Mouse (Mus musculus) layer of hippocampus, adult 2 months (tissue): ENCODE results near the gene Cep290. TPM values are rescaled to one million over a fixed set of nuclear protein-coding genes. Genes with fewer than 3 reads are reported as not detected.

Source experiments
- DNase-seq, 2 experiments: peaks; one replicate each; pipeline ENCODE4 v3.0.0; 2022; ENCODE audit warnings: low spot score in 2 of 2
- H3K27ac ChIP-seq: fragments of 200-600 bp; 2 replicates; pipeline ENCODE4 v1.8.1; 2022
- H3K4me3 ChIP-seq: fragments of 200-600 bp; 2 replicates; pipeline ENCODE4 v1.8.1; 2022; ENCODE audit warnings: mild to moderate bottlenecking
- CTCF ChIP-seq: fragments of 200-600 bp; conservative IDR thresholded peaks from 2 replicates; pipeline ENCODE4 v1.8.1; 2022; ENCODE audit warnings: antibody characterized with exemption, mild to moderate bottlenecking, moderate library complexity
- long read RNA-seq, 2 experiments: library from polyadenylated mRNA; stranded (forward); transcript quantifications; one replicate each; pipeline ENCODE4 v2.0.0; 2021; ENCODE audit warnings: borderline mapping rate in 2 of 2
- total RNA-seq, 2 experiments: library from RNA; stranded (reverse); gene quantifications; 2 replicates each; pipeline ENCODE4 v1.2.3; 2021

The Cep290 gene
- total RNA-seq = 10 to 100 TPM; 13.4 to 14.9 TPM
- long read RNA-seq, experiment 1, partial matches to known transcripts = 0 of 3 reads
- long read RNA-seq, experiment 1, other reads (novel, unspliced or antisense) = 3 of 3 reads
- long read RNA-seq, experiment 2, partial matches to known transcripts = 1 of 1 reads
- long read RNA-seq, experiment 2, other reads (novel, unspliced or antisense) = 0 of 1 reads

DNA sequence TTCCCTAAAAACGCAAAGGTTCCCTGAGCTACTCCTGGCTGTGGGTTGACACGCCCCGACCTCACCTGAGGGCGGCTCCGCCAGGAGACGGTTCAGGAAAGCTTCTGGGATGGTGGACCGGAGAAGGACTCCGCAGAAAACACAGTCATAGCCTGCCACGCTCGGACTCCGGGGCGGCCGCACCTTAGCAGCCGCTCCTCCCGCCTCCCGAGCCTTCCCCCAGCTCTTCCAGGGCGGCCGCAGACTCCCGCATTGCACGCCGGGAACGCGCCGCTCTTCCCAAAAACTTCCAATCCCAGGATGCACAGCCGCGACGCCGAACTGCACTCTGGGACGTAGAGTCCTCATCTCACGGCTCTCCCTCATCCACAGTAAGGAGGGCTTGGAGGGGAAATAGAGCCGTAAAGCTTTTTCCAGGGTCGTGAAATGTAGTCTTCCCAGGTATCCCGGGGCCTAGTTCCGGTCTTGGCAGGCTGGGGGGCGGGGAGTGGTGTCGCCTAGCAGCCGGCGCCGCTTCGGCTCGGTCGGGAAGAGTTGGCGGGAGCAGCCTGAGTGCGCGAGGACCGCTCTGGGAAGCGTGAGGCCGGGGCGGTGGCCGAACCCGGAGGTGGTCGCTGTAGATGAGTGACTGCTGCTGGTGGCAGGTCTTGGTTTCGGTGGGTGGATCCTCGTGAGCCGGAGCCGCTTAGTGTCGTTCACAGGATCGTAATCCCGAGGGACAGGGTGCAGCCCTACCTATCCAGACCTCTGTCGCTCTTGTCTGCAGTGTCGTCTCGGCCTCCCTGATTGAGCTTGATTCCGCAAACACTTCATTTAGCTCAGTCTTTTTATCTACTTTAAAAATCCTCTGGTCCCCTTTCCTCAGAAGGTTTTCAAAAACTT lies at the start of gene Cep290, which contains the start of gene Tmtc3:
Gene Cep290, plus strand, starts transcription at position 462 of the 882 bp plus-strand sequence.
Gene Tmtc3, minus strand, starts transcription at position 254 of the 882 bp plus-strand sequence.
- peak within 1 kb of the TSS; percentile 91 for H3K4me3 ChIP-seq
- H3K27ac ChIP-seq = peak within 1 kb of the TSS; percentile 84
- no peak for TF ChIP-seq CTCF
- DNase-seq = peak; percentile 95 to 98

DNA sequence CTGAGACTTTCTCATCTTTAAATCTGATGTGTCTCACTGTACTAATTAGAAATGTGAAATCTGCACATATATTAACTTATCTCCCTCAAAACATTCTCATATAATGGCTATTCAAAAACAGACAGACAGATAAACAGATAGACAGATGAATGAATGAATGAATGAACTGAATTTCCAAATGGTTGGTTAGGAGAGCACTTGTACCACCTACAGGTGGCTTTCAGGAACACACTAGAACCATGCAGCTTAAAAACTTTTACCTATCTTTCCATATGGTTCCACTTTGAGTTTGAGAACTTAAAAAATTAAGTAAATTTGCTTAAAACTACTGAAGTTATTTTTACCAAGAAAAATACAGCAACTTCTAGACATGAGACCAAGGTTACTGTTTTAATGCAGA lies 38.0 kb upstream of the Cep290 start:
- TF ChIP-seq CTCF = peak; percentile 72
- H3K27ac ChIP-seq = no peak overlapping the region
- H3K4me3 ChIP-seq = no peak overlapping the region
- DNase-seq = no peak

DNA sequence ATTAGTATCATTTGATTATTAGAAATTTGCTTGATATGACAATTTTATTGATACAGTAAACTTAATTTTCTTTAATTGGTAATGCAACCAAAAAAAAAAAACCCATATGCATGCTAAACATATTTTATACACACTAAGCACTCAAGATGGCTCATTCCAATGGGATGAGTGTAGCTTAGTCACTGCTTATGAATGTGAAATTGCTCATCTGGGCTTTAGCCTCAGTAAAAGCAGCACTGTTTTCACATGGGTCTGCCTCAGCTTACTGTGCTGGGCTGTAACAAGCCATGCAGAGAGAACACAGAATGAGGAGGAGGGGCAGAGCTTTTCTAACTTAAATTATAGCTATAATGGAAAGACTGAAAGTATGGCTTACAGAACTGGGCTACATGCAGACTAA lies 26.8 kb upstream of the Cep290 start:
- no peak overlapping the region for H3K27ac ChIP-seq
- no peak overlapping the region for H3K4me3 ChIP-seq
- no peak for DNase-seq
- TF ChIP-seq CTCF = no peak

DNA sequence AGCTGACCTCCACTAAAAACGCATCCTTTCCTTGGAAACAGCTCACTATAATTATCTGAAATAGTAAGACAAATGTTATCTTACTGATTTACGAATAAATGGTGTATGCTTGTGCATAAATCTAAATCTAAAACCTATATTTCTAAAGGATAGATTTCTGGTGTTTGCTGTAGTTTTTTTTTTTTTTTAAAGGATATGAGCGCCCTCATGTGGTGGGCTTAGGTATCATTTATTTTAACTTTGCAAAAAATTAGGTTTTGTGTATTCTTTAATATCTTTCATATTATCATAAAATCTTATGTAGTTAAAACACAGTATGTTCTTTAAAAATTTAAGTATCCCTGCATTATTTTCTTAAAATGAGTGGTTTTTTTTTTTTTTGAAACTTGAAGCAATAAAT lies 12.3 kb upstream of the Cep290 start:
- no peak for DNase-seq
- Histone ChIP-seq H3K4me3 (no peak overlapping the region), H3K27ac (no peak overlapping the region)
- peak; percentile 81 for TF ChIP-seq CTCF

DNA sequence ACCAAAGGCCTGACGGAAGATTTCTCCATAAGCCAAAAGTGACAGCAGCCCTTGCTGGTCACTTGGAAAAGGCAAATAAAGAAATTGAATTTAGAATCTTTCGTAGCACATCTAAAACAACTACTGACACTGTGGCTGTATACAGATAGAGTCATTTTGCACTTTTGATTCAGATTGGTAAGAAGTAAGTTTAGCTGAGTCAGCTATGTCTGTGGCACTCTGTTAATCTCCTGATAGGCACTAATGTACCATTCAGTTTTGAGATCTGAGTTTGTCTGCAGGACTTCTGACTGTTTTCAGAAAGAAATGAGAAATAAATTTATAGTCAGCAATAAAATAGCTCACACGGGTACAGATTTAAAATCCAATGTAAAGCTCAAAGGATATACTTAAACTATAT lies 7.8 kb upstream of the Cep290 start:
- TF ChIP-seq CTCF = no peak
- no peak overlapping the region for H3K4me3 ChIP-seq
- H3K27ac ChIP-seq = no peak overlapping the region
- DNase-seq = no peak

DNA sequence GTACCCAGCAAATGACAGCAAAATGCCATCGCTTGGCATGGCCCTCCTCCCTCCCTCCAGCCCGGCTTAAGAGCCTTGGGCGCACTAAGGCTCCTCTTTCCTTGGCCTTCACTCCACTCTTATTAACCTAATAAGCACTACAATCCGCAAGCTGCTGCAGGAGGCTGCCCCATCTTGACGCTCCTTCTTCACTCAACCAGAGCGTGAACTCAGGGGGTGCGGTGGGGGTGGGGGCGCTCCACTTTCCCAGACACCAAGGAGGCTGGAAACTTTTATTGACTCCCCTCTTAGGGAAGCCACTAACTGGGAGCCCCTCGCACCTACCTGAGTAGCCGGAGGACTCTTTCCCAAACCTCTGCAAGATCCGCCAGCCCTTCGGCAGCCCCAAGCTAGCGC lies 659 bp upstream of the Cep290 start:
- Histone ChIP-seq H3K27ac (peak overlapping the region; percentile 84), H3K4me3 (peak overlapping the region; percentile 91)
- DNase-seq = peak in 1 of 2 experiments; percentile 2
- TF ChIP-seq CTCF = no peak

DNA sequence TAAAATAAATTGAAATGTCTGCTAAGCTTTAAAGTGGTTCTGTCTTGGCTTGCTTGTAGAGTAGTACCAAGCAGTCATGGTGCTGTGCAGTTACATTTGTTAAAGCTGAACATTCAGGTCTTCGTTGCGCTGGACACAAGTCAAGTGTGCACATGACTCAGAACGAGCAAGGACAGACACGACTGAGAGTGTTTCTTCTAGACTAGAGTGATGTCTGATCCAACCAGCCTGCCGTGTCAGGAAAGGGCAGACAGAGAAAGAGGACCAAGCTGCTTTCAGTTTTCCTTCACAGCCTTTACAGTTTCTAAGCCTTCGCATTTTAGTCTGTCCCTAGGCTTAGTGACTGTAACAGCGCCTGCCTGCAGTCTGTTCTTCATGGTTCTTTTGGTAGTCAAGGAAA lies 4.6 kb downstream of the Cep290 start:
- Histone ChIP-seq H3K27ac (no peak overlapping the region), H3K4me3 (no peak overlapping the region)
- no peak for DNase-seq
- TF ChIP-seq CTCF = no peak

DNA sequence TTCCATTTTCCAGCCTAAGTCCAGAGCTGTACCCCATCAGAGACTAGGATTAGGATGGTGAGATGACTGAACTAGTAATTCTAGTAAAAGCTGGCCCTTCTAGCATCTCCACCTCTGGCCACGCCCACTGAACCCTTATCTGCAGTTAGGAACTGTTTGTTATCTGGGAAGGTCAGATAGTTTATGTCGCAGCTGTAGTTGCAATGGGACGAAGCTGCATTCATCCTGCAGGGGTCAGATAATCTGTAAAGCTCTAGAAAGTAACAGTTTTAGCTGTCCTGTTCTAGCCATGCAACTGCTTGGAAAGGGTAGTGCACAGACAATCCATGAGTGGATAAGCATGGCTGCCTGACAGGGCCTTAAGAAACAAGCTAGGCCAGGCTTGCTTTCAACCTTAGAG lies 11.0 kb downstream of the Cep290 start:
- no peak for DNase-seq
- no peak overlapping the region for H3K4me3 ChIP-seq
- no peak overlapping the region for H3K27ac ChIP-seq
- no peak for TF ChIP-seq CTCF

DNA sequence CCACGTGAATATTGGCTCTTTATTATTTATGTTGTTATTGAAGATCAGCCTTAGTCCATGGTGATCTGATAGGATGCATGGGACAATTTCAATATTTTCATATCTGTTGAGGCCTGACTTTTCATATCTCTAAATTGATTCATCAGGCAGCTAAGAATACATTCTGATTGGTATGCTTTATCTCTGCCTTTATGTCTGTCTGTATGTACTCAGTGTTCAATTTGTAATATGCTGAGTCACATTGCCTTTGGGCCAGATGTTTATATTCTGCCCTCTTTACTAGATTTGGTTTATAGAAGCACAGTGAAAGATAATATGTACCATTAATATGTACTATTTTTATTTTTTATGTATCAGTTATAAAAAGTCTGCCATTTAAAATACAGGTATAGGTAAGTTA lies 20.8 kb downstream of the Cep290 start:
- TF ChIP-seq CTCF = no peak
- H3K4me3 ChIP-seq = no peak overlapping the region
- H3K27ac ChIP-seq = no peak overlapping the region
- no peak for DNase-seq

DNA sequence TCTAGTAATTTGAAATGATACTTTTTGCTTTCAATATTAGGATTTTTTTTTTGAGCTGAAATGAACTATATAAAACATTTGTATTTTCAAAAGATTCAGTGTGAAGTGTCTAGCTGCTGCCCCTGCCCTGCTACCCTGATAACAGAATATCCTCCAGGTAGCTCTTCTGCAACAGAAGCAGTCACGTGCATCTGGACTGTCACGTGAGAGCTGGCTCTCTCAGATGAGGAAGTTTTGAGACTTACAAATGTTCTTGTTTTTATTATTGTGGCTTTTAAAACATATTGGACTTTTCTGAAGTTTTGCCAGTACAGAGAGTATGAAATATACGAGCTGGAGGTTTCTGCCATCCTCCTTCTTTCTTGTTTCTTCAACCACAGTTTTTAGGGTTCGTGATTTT lies 34.3 kb downstream of the Cep290 start:
- TF ChIP-seq CTCF = no peak
- H3K4me3 ChIP-seq = no peak overlapping the region
- DNase-seq = no peak
- no peak overlapping the region for H3K27ac ChIP-seq

DNA sequence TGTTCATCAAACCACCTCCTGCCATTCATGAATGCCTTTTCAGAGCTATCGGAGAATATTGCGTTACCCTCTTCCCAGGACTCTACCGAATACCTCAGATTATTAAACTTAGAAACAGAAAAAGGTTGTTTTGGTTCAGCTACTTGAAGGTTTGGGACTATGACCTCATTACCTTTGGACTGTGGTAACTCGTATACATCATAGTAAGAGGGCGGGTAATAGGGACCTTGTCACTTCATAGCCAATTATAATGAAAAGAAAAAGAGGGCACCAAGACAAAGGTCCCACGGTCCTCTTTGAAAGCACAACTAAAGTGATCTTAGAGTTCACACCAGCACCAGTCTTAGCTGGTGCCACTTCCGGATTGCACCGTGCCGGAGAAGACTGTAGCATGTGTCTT lies 35.0 kb downstream of the Cep290 start:
- no peak overlapping the region for H3K4me3 ChIP-seq
- DNase-seq = no peak
- no peak for TF ChIP-seq CTCF
- H3K27ac ChIP-seq = no peak overlapping the region

DNA sequence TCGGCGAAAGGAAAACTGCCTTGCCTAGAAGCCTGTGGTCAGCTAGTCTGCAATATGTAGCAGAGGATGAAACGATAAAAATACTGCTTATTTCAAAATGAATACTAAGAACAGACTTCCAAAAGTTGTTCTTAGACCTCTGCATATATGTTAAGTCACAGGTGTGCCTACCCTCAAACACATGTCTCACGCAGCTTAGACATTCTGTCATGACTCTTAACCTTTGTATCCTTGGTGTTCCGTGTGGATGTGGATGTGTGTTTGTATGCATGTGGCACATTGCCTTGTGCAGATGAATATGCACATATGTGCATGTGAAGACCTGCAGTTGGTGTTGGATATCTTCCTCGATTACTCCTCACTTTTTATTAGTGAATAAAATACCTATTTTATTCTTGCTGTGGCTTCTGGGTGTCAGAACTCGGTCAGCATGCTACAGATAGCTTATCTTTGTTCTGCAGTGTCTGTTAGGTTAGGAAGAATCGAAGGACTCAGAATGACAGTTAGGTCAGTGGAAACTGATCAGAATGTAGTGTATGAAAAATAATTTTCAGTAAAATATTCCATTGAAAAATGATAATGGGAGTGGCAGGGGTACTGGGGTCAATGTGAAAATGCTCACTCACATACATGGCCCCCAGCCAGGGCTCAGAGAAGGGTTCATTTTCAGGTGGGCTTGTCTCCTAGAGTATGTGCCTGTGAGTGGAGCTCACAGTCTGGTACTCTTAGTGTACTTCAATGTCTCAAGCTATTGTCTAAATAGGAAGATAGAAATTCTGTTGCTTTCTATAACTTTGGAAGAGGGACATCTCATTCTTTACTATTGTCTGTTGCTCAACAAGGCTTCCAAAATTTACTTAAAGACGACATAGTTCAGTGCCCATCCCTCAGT lies 37.4 kb downstream of the Cep290 start:
- DNase-seq = no peak
- Histone ChIP-seq H3K27ac (no peak overlapping the region), H3K4me3 (no peak overlapping the region)
- no peak for TF ChIP-seq CTCF
